8 mouse cellular contexts compared by ENCODE assay signal in genomic region chr6:134793046-134793806, GRCm38 (mm10). TPM values are rescaled to one million over a fixed set of nuclear protein-coding genes. Genes with fewer than 3 reads are reported as not detected.
A peak's percentile ranks its signal among the peaks of the same experiment; 100 is the strongest.
DNase-seq lines count a peak whose midpoint lies in the region; TF ChIP-seq lines count a peak whose summit lies in the region.

No protein-coding gene starts in this region.

- H3K27me3 ChIP-seq in testis, adult 2 months (ENCODE audit: control insufficient read depth, insufficient read depth, low read length), result no peaks in the 10 kb centered on the region
- H3K27me3 ChIP-seq in limb, embryonic 10.5 days (ENCODE audit: low read depth, poor library complexity, severe bottlenecking), result peaks cover 11% of the 10 kb centered on the region
- no peaks in the 10 kb centered on the region for H3K27me3 ChIP-seq in splenic B cell, adult 2 months (ENCODE audit: control insufficient read depth, insufficient read depth, low read length, poor library complexity, severe bottlenecking)

- peak; percentile 9 for DNase-seq in embryo, embryonic 9.5 days (ENCODE audit: extremely low spot score)
- DNase-seq in embryo, embryonic 11 days, result no peak
- DNase-seq in testis, postnatal 10 days (ENCODE audit: low spot score), result no peak
- no peak for DNase-seq in limb, embryonic 10.5 days (ENCODE audit: low spot score)
- DNase-seq in splenic B cell, adult 2 months (ENCODE audit: low read depth, low spot score), result peak; percentile 31
- no peak for DNase-seq in right cerebral cortex, postnatal 4 days
- no peak for DNase-seq in spleen, adult 18-20 months

- H3K4me3 ChIP-seq in testis, adult 2 months (ENCODE audit: control insufficient read depth, low read depth, low read length), result peak overlapping the region; percentile 95
- H3K4me3 ChIP-seq in limb, embryonic 10.5 days, result peak overlapping the region; percentile 77

- no peak for TF ChIP-seq CTCF in testis, adult 2 months (IDR thresholded peaks at IDR 0.05; ENCODE audit: control insufficient read depth, insufficient read depth, insufficient replicate concordance, low read depth, low read length)

- WGBS in limb, embryonic 10.5 days, result 36% methylated on average over 21 of the region's 21 CpGs

- H3K36me3 ChIP-seq in testis, adult 2 months (ENCODE audit: control insufficient read depth, insufficient read depth, low read length), result no peaks in the 10 kb centered on the region
- H3K36me3 ChIP-seq in limb, embryonic 10.5 days, result no peaks in the 10 kb centered on the region
- no peaks in the 10 kb centered on the region for H3K36me3 ChIP-seq in splenic B cell, adult 2 months (ENCODE audit: control insufficient read depth, insufficient read depth, low read length, poor library complexity, severe bottlenecking)

- H3K9me3 ChIP-seq in limb, embryonic 10.5 days (replicated peaks), result no peaks in the 10 kb centered on the region

- peaks cover 19% of the 10 kb centered on the region for H3K4me1 ChIP-seq in testis, adult 2 months (ENCODE audit: control insufficient read depth, insufficient read depth, low read length)
- peaks cover 10% of the 10 kb centered on the region for H3K4me1 ChIP-seq in limb, embryonic 10.5 days

- TF ChIP-seq POLR2A in testis, adult 2 months (IDR thresholded peaks at IDR 0.05; ENCODE audit: control insufficient read depth, low read depth, low read length), result no peak

- H3K27ac ChIP-seq in testis, adult 2 months (ENCODE audit: control insufficient read depth, insufficient read depth, low read depth, low read length), result peak overlapping the region; percentile 90
- peak overlapping the region; percentile 97 for H3K27ac ChIP-seq in limb, embryonic 10.5 days

RNA-seq across cellular contexts. Expression of gene Dusp16, which starts 0.8 kb away (rescaled TPM):
- polyA plus RNA-seq in testis, adult 2 months (2012; rRNA removed), result 11.0 and 16.1 TPM in 2 replicates
- 8.7 and 10.0 TPM in 2 replicates for polyA plus RNA-seq in limb, embryonic 10.5 days (2016; fragmentation: Nextera tagmentation; extraction: Ambion mirVana)

RNA-seq across cellular contexts. Expression of gene Crebl2, which starts 36.7 kb away (rescaled TPM):
- polyA plus RNA-seq in testis, adult 2 months (2012; rRNA removed), result 7.7 and 11.2 TPM in 2 replicates
- polyA plus RNA-seq in limb, embryonic 10.5 days (2016; fragmentation: Nextera tagmentation; extraction: Ambion mirVana), result 0.79 and 0.99 TPM in 2 replicates

Comparison
In these comparisons a context has a peak if more than half of its experiments do, and no peak if none do; other contexts are left out.
1. DNase-seq: peak in embryo, embryonic 9.5 days (single experiment) and splenic B cell, adult 2 months (single experiment); none in embryo, embryonic 11 days (single experiment), testis, postnatal 10 days (single experiment), limb, embryonic 10.5 days (single experiment), right cerebral cortex, postnatal 4 days (single experiment) and spleen, adult 18-20 months (0 of 2).